Mouse (Mus musculus) lung, postnatal 0 days (tissue): ENCODE measurements around the gene Lrrc52. TPM values are rescaled to one million over a fixed set of nuclear protein-coding genes. Genes with fewer than 3 reads are reported as not detected.

Experiments used
- ATAC-seq: fragments of 200-750 bp; cut with Nextera tagmentation; 2 replicates; pipeline ENCODE4 v1.8.0; 2017; ENCODE audit warnings: moderate library complexity
- DNase-seq: peaks from one replicate; pipeline ENCODE4 v3.0.0-alpha.2; 2016; ENCODE audit warnings: low spot score
- H3K27ac ChIP-seq: fragments of 300-500 bp; sonication (generic); 2 replicates; pipeline ENCODE4 v1.5.1; 2014; ENCODE audit warnings: antibody characterized with exemption, mild to moderate bottlenecking, low read length, mixed read lengths
- H3K27me3 ChIP-seq: fragments of 300-500 bp; sonication (generic); replicated peaks from 2 replicates; pipeline ENCODE4 v1.6.1; 2014; ENCODE audit warnings: low read length, mixed read lengths; ENCODE audit not compliant: insufficient read depth
- H3K36me3 ChIP-seq: fragments of 300-500 bp; sonication (generic); 2 replicates; pipeline ENCODE4 v1.6.1; 2014; ENCODE audit warnings: low read length, mixed read lengths; ENCODE audit not compliant: insufficient read depth
- H3K4me1 ChIP-seq: fragments of 300-500 bp; sonication (generic); 2 replicates; pipeline ENCODE4 v1.6.1; 2014; ENCODE audit warnings: antibody characterized with exemption, low read depth, low read length, mixed read lengths; ENCODE audit not compliant: insufficient read depth
- H3K4me2 ChIP-seq: fragments of 300-500 bp; sonication (generic); replicated peaks from 2 replicates; pipeline ENCODE4 v1.6.1; 2014; ENCODE audit warnings: low read depth, mild to moderate bottlenecking, low read length, moderate library complexity, mixed read lengths
- H3K4me3 ChIP-seq: fragments of 300-500 bp; sonication (generic); 2 replicates; pipeline ENCODE4 v1.5.1; 2014; ENCODE audit warnings: low read depth, low read length
- H3K9ac ChIP-seq: fragments of 300-500 bp; sonication (generic); replicated peaks from 2 replicates; pipeline ENCODE4 v1.6.1; 2014; ENCODE audit warnings: low read depth, mild to moderate bottlenecking
- H3K9me3 ChIP-seq: fragments of 300-500 bp; sonication (generic); 2 replicates; pipeline ENCODE4 v1.6.1; 2016; ENCODE audit warnings: low read length, mixed read lengths
- CTCF ChIP-seq: IDR thresholded peaks from 2 replicates; pipeline ENCODE4 v1.5.1; 2016; ENCODE audit warnings: antibody characterized with exemption, mild to moderate bottlenecking
- EP300 ChIP-seq: IDR thresholded peaks from 2 replicates; pipeline ENCODE4 v1.6.1; 2016; ENCODE audit warnings: antibody characterized with exemption, mild to moderate bottlenecking, control low read depth
- WGBS: fragments of 180-500 bp; shearing (Covaris S2); extraction: QIAGEN DNeasy Blood & Tissue Kit; methylation state at CpG from one replicate; pipeline ENCODE4 v1.1.7; 2014; 5-methylcytosine and 5-hydroxymethylcytosine counted together
- polyA plus RNA-seq: library from polyadenylated mRNA; unstranded; fragments of >200 nt; fragmentation: Nextera tagmentation; extraction: Ambion mirVana; gene quantifications from 2 replicates; pipeline ENCODE4 v1.2.1, GENCODE M21; 2015

The Lrrc52 gene
- polyA plus RNA-seq, 1 experiment from 2014 or later, result 1.1 TPM

GRCm38 (mm10) chr1:167497560-167497959 lies 31.0 kb upstream of the Lrrc52 start:
- H3K27ac ChIP-seq, result no peak overlapping the region
- no peak for DNase-seq

DNA sequence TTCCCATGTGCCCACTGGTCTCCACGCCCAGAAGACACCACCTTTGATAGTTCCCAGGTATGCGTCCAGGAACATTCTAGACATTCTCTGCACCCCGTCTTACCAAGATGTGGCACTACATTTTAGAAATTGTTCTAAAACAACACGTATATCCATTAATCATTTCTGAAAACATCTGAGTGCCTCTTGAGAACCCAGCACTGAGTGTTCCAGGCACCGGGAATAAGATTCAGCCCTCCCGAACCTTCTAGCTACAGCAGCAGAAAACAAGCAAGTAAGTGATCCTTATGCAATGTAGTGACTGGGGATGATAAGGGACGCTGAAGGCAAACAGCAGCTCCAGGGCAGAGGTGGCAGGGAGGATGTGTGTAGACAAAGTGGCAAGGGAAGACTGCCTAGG lies 24.9 kb upstream of the Lrrc52 start:
- no peak overlapping the region for H3K4me2 ChIP-seq
- H3K4me3 ChIP-seq, result no peak overlapping the region
- H3K36me3 ChIP-seq, result no peaks in the 10 kb centered on the region
- 46% methylated on average over 7 of the region's 7 CpGs for WGBS
- peak overlapping the region; percentile 43; the same call in 1 of the 2 replicates for H3K27ac ChIP-seq
- TF ChIP-seq CTCF (no peak), EP300 (peak; percentile 94)
- no peaks in the 10 kb centered on the region for H3K4me1 ChIP-seq
- H3K9ac ChIP-seq, result no peak overlapping the region
- DNase-seq (peak; percentile 69), ATAC-seq (peak; percentile 53)
- no peaks in the 10 kb centered on the region for H3K27me3 ChIP-seq
- H3K9me3 ChIP-seq, result no peaks in the 10 kb centered on the region

More at GRCm38 (mm10) chr1:167497560-167497959, 31.0 kb upstream of the Lrrc52 start:
- H3K9me3 ChIP-seq, result no peaks in the 10 kb centered on the region
- H3K4me2 ChIP-seq, result no peak overlapping the region
- TF ChIP-seq CTCF (no peak), EP300 (no peak)
- WGBS, result 40% methylated on average over 3 of the region's 3 CpGs
- H3K36me3 ChIP-seq, result no peaks in the 10 kb centered on the region
- no peak overlapping the region for H3K4me3 ChIP-seq
- H3K4me1 ChIP-seq, result no peaks in the 10 kb centered on the region
- no peak for ATAC-seq
- no peak overlapping the region for H3K9ac ChIP-seq
- no peaks in the 10 kb centered on the region for H3K27me3 ChIP-seq

DNA sequence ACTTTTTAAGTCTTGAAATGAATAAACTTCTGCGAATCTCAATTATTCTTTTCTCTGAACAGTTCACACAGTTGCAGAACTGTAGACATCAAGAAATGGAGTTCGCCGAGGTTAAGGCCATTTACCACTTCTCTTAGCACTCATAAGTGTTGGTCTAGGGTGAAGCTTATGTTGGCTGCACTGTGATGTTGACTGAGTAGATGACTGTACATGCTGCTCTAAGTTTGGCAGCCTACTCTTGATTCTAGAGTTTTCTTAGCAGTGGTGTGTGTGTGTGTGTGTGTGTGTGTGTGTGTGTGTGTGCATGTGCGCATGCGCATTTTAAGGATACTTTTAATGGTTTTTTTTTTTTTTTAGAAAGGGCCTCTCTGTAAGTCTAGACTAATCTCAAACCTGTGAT lies 21.4 kb upstream of the Lrrc52 start:
- H3K4me2 ChIP-seq, result no peak overlapping the region
- TF ChIP-seq CTCF (no peak), EP300 (peak; percentile 73)
- DNase-seq, result peak; percentile 87
- ATAC-seq, result peak; percentile 73
- no peaks in the 10 kb centered on the region for H3K9me3 ChIP-seq
- no peaks in the 10 kb centered on the region for H3K4me1 ChIP-seq
- 42% methylated on average over 5 of the region's 5 CpGs for WGBS
- no peaks in the 10 kb centered on the region for H3K27me3 ChIP-seq
- no peaks in the 10 kb centered on the region for H3K36me3 ChIP-seq
- no peak overlapping the region for H3K27ac ChIP-seq
- H3K4me3 ChIP-seq, result no peak overlapping the region
- H3K9ac ChIP-seq, result no peak overlapping the region

- Histone ChIP-seq H3K4me1 (no peaks in the 10 kb centered on the region), H3K27ac (0 out of 2 replicates have a peak overlapping the region, but pooled peaks have one; percentile 33), H3K9ac (no peak overlapping the region), H3K27me3 (no peaks in the 10 kb centered on the region), H3K4me3 (no peak overlapping the region), H3K9me3 (no peaks in the 10 kb centered on the region), H3K36me3 (no peaks in the 10 kb centered on the region), H3K4me2 (no peak overlapping the region)
- peak; percentile 55 for TF ChIP-seq EP300
- peak; percentile 18; the same call in 1 of the 2 replicates for TF ChIP-seq CTCF
- peak; percentile 85 for DNase-seq
- peak; percentile 89 for ATAC-seq
- 31% methylated on average over 3 of the region's 3 CpGs for WGBS
These were observed 20.5 kb upstream of the Lrrc52 start for GRCm38 (mm10) chr1:167486959-167487680.

DNA sequence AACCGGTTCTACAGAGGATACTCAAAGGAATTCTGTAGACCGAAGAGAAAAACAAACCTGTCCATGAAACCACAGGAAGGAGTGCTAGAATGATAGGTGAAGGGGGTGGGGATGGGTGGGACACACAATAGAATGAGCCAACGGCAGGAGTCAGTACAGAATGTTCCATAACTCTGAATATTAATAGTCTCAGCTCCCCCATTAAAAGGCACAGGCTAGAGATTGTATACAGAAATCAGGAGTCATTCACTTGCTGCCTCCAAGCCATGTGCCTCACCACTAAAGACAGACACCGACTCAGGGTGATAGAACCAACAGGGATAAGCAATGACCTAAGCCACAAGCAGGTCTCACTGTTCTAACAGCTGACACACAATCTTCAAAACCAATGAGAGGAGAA lies 16.3 kb upstream of the Lrrc52 start:
- 0 out of 2 replicates have a peak, but pooled peaks have one; percentile 16 for ATAC-seq
- WGBS, result 59% methylated on average over 4 of the region's 4 CpGs
- H3K4me3 ChIP-seq, result no peak overlapping the region
- H3K27ac ChIP-seq, result no peak overlapping the region
- peak; percentile 30 for DNase-seq
- no peak overlapping the region for H3K9ac ChIP-seq
- H3K27me3 ChIP-seq, result no peaks in the 10 kb centered on the region
- H3K4me2 ChIP-seq, result no peak overlapping the region
- no peaks in the 10 kb centered on the region for H3K4me1 ChIP-seq
- H3K9me3 ChIP-seq, result no peaks in the 10 kb centered on the region
- TF ChIP-seq EP300, result peak; percentile 80
- TF ChIP-seq CTCF, result no peak
- H3K36me3 ChIP-seq, result no peaks in the 10 kb centered on the region

DNA sequence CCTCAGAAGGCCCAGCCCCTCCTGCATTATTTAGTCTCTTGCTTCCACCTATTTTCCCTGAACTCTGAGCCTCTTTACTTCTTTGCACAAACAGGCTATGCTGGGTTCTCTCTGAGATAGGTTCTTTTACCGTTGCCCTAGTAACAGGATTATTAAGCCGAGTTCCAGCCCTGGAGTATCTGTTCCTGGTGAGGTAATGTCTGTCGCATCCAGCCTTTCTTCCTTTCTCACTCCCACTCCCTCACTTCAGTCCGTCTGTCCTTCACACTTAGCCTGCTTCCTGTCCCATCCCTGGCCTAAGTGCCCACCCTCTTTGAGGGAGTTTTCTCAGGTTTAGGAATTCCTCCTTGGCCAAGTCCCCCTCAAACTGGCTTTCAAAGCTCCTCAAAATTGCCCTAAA lies 7.0 kb upstream of the Lrrc52 start:
- Histone ChIP-seq H3K4me1 (no peaks in the 10 kb centered on the region), H3K27me3 (no peaks in the 10 kb centered on the region), H3K4me2 (no peak overlapping the region), H3K9me3 (no peaks in the 10 kb centered on the region), H3K36me3 (no peaks in the 10 kb centered on the region), H3K27ac (no peak overlapping the region), H3K4me3 (no peak overlapping the region), H3K9ac (no peak overlapping the region)
- DNase-seq (no peak), ATAC-seq (no peak)
- TF ChIP-seq EP300, result no peak
- TF ChIP-seq CTCF, result no peak
- 19% methylated on average over 4 of the region's 4 CpGs for WGBS
